Mouse (Mus musculus) layer of hippocampus, postnatal 36 days (tissue): ENCODE measurements at regions not wholly inside any gene's neighbourhood (a gene's known extent, or its start where the extent isn't known, plus 50 kb on each side); places are given as distances from the start of the nearest gene placed in this dataset.

Experiments
- DNase-seq, 2 experiments: peaks; one replicate each; pipeline ENCODE4 v3.0.0; 2022

GRCm38 (mm10) chr14:120661111-120661510 lies 182.9 kb downstream of the Rap2a start:
- no peak for DNase-seq

GRCm38 (mm10) chr14:120669665-120670064 lies 191.4 kb downstream of the Rap2a start:
- no peak for DNase-seq

- no peak for DNase-seq
Observed at GRCm38 (mm10) chr14:120675752-120676151, 197.5 kb downstream of the Rap2a start.

GRCm38 (mm10) chr14:120678533-120678932 lies 200.3 kb downstream of the Rap2a start:
- DNase-seq: no peak

- DNase-seq: peak in 1 of 2 experiments; percentile 15
Observed at GRCm38 (mm10) chr14:120679072-120679471, 200.8 kb downstream of the Rap2a start.

- DNase-seq: no peak
Observed at GRCm38 (mm10) chr14:120680272-120680671, 202.0 kb downstream of the Rap2a start.

GRCm38 (mm10) chr14:120685263-120685662 lies 207.0 kb downstream of the Rap2a start:
- DNase-seq: no peak

GRCm38 (mm10) chr14:120685877-120686276 lies 207.6 kb downstream of the Rap2a start:
- no peak for DNase-seq

- DNase-seq: no peak
Observed at GRCm38 (mm10) chr14:120686751-120687150, 208.5 kb downstream of the Rap2a start.

- DNase-seq: no peak
Observed at GRCm38 (mm10) chr14:120699378-120699777, 211.6 kb upstream of the Ipo5 start.

- DNase-seq: no peak
Observed at GRCm38 (mm10) chr14:120705301-120705801, 205.7 kb upstream of the Ipo5 start.

GRCm38 (mm10) chr14:120710782-120711181 lies 200.2 kb upstream of the Ipo5 start:
- no peak for DNase-seq

- DNase-seq: no peak
Observed at GRCm38 (mm10) chr14:120720464-120721445, 190.3 kb upstream of the Ipo5 start.

- no peak for DNase-seq
Observed at GRCm38 (mm10) chr14:120721593-120722461, 189.2 kb upstream of the Ipo5 start.

GRCm38 (mm10) chr14:120722546-120723112 lies 188.4 kb upstream of the Ipo5 start:
- no peak for DNase-seq

- no peak for DNase-seq
Observed at GRCm38 (mm10) chr14:120728107-120728506, 182.9 kb upstream of the Ipo5 start.

GRCm38 (mm10) chr14:120730226-120730625 lies 180.8 kb upstream of the Ipo5 start:
- DNase-seq: no peak

GRCm38 (mm10) chr14:120731679-120732281 lies 179.2 kb upstream of the Ipo5 start:
- DNase-seq: no peak

- peak; percentile 26 to 38 for DNase-seq
Observed at GRCm38 (mm10) chr14:120732400-120733138, 178.5 kb upstream of the Ipo5 start.

GRCm38 (mm10) chr14:120741492-120742054 lies 169.5 kb upstream of the Ipo5 start:
- no peak for DNase-seq

- DNase-seq: no peak
Observed at GRCm38 (mm10) chr14:120754011-120754410, 157.0 kb upstream of the Ipo5 start.
